Mouse (Mus musculus) G1E (cell line): ENCODE results near the gene Serpina1f. TPM values are rescaled to one million over a fixed set of nuclear protein-coding genes. Genes with fewer than 3 reads are reported as not detected.
"Not testable (repeated sequence)": the region's sequence is repeated elsewhere in the genome, so short reads cannot be mapped to it uniquely, and the experiment has no call there.

Experiments
- ATAC-seq: 2 replicates; pipeline ENCODE4 v1.8.0; 2016; ENCODE audit warnings: mild to moderate bottlenecking; ENCODE audit not compliant: insufficient number of reproducible peaks, poor library complexity, low FRiP score, severe bottlenecking; ENCODE audit errors: extremely low read depth
- DNase-seq: peaks from one replicate; pipeline ENCODE4 v3.0.0; 2012; ENCODE audit warnings: low spot score
- H3K27me3 ChIP-seq: 2 replicates; pipeline ENCODE4 v1.6.1; 2012; ENCODE audit warnings: mild to moderate bottlenecking, low read length, inconsistent platforms; ENCODE audit not compliant: insufficient read depth
- H3K36me3 ChIP-seq: replicated peaks from 2 replicates; pipeline ENCODE3; 2012; ENCODE audit warnings: mild to moderate bottlenecking, inconsistent platforms
- H3K4me1 ChIP-seq: 2 replicates; pipeline ENCODE4 v1.6.1; 2012; ENCODE audit warnings: low read depth, low read length, inconsistent platforms, mixed read lengths; ENCODE audit not compliant: insufficient read depth
- H3K4me3 ChIP-seq: 2 replicates; pipeline ENCODE4 v1.5.1; 2012; ENCODE audit warnings: low read depth, mild to moderate bottlenecking, inconsistent platforms, low read length, moderate library complexity, mixed read lengths
- H3K9me3 ChIP-seq: replicated peaks from 2 replicates; pipeline ENCODE4 v1.6.1; 2012; ENCODE audit warnings: inconsistent platforms
- CTCF ChIP-seq: IDR thresholded peaks from 2 replicates; pipeline ENCODE4 v1.5.1; 2012; ENCODE audit warnings: low read depth, low read length, inconsistent platforms, mixed read lengths
- GATA1 ChIP-seq: IDR thresholded peaks from 2 replicates; pipeline ENCODE4 v1.6.1; 2012; ENCODE audit warnings: borderline replicate concordance, low read length, inconsistent platforms, mixed read lengths
- GATA2 ChIP-seq: IDR thresholded peaks from 2 replicates; pipeline ENCODE4 v1.6.1; 2012; ENCODE audit warnings: low read depth, low read length, inconsistent platforms, borderline replicate concordance
- POLR2AphosphoS5 ChIP-seq: IDR thresholded peaks from 2 replicates; pipeline ENCODE4 v1.6.1; 2012; ENCODE audit warnings: low read depth, low read length, inconsistent platforms; ENCODE audit not compliant: insufficient replicate concordance
- TAL1 ChIP-seq: conservative IDR thresholded peaks from 2 replicates; pipeline ENCODE4 v1.6.1; 2012; ENCODE audit warnings: low read depth, low read length, inconsistent platforms, mixed read lengths
- polyA plus RNA-seq: library from polyadenylated mRNA; stranded (reverse); fragments of >175 nt; gene quantifications from 2 replicates; pipeline ENCODE4 v1.2.3, GENCODE M21; 2012
- total RNA-seq, 2 experiments: library from RNA; stranded (forward) in 1 of 2; stranded (reverse) in 1 of 2; fragments of 200-1000 nt in 1 of 2; fragments of >200 nt in 1 of 2; fragmentation: Nextera tagmentation in 1 of 2; gene quantifications; 2 replicates each; pipeline ENCODE4 v1.2.3; 2014 to 2017

The Serpina1f gene
- not detected in 2 replicates for total RNA-seq (2014; fragmentation: Nextera tagmentation)
- total RNA-seq (2017), result 0.06 and 0.27 TPM in 2 replicates
- not detected in 2 replicates for polyA plus RNA-seq

DNA sequence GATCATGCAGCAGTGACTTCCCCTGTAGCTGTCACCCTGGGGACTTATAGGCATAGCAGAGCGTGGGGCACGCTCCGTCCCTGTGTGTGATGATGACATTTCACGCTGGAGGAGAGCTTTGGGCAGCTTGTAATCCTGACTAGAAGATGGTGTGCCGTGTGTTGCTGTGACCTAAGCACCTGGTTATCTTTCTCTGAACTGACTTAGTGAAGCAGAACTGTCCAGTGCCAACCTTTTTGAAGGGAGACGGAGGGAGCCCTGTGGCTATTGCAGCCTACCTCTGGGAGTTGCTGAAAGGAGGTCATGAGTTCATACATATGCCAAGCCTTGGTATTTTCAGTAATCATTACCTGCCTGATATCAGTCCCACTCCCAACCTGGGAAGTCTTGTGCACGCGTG lies at the start of gene Serpina1f:
Gene Serpina1f, minus strand, starts transcription at position 101 of the 400 bp plus-strand sequence.
- DNase-seq (no peak), ATAC-seq (no peak)
- no peaks in the 10 kb centered on the region for H3K36me3 ChIP-seq
- H3K4me3 ChIP-seq, result no peak within 1 kb of the TSS
- peaks cover 79% of the 10 kb centered on the region for H3K9me3 ChIP-seq
- H3K4me1 ChIP-seq, result no peaks in the 10 kb centered on the region
- TF ChIP-seq TAL1, result no peak
- no peak for TF ChIP-seq POLR2AphosphoS5
- no peak for TF ChIP-seq GATA2
- no peak for TF ChIP-seq CTCF
- no peak for TF ChIP-seq GATA1
- no peaks in the 10 kb centered on the region for H3K27me3 ChIP-seq

GRCm38 (mm10) chr12:103737791-103738580 lies 42.7 kb upstream of the Serpina1f start:
- H3K4me3 ChIP-seq, H3K4me1 ChIP-seq, DNase-seq, H3K27me3 ChIP-seq, ATAC-seq, H3K36me3 ChIP-seq: not testable (repeated sequence)
- H3K9me3 ChIP-seq, result peaks cover 12% of the 10 kb centered on the region

GRCm38 (mm10) chr12:103735566-103735965 lies 40.2 kb upstream of the Serpina1f start:
- H3K36me3 ChIP-seq, H3K27me3 ChIP-seq, ATAC-seq, H3K4me3 ChIP-seq, DNase-seq, H3K4me1 ChIP-seq: not testable (repeated sequence)
- H3K9me3 ChIP-seq, result peaks cover 12% of the 10 kb centered on the region

- ATAC-seq, H3K4me1 ChIP-seq, H3K27me3 ChIP-seq, DNase-seq, H3K4me3 ChIP-seq, H3K36me3 ChIP-seq: not testable (repeated sequence)
- peaks cover 16% of the 10 kb centered on the region for H3K9me3 ChIP-seq
Observed at GRCm38 (mm10) chr12:103735101-103735500, 39.8 kb upstream of the Serpina1f start.

- no peaks in the 10 kb centered on the region for H3K27me3 ChIP-seq
- no peaks in the 10 kb centered on the region for H3K36me3 ChIP-seq
- no peak for DNase-seq
- peaks cover 58% of the 10 kb centered on the region for H3K9me3 ChIP-seq
- no peak for ATAC-seq
- H3K4me3 ChIP-seq, result no peak overlapping the region
- H3K4me1 ChIP-seq, result no peaks in the 10 kb centered on the region
- TF ChIP-seq TAL1 (no peak), CTCF (no peak), GATA2 (no peak), POLR2AphosphoS5 (no peak), GATA1 (no peak)
Observed at GRCm38 (mm10) chr12:103711537-103711936, 16.2 kb upstream of the Serpina1f start.

- no peaks in the 10 kb centered on the region for H3K27me3 ChIP-seq
- no peak for TF ChIP-seq GATA2
- no peak for TF ChIP-seq TAL1
- no peak for TF ChIP-seq CTCF
- no peak for TF ChIP-seq GATA1
- H3K36me3 ChIP-seq, result no peaks in the 10 kb centered on the region
- no peak overlapping the region for H3K4me3 ChIP-seq
- DNase-seq (no peak), ATAC-seq (no peak)
- H3K9me3 ChIP-seq, result peaks cover 56% of the 10 kb centered on the region
- no peaks in the 10 kb centered on the region for H3K4me1 ChIP-seq
Observed at GRCm38 (mm10) chr12:103710405-103710804, 15.1 kb upstream of the Serpina1f start.

GRCm38 (mm10) chr12:103706113-103706512 lies 10.8 kb upstream of the Serpina1f start:
- no peak overlapping the region for H3K4me3 ChIP-seq
- H3K36me3 ChIP-seq, result no peaks in the 10 kb centered on the region
- peaks cover 85% of the 10 kb centered on the region for H3K9me3 ChIP-seq
- ATAC-seq (no peak), DNase-seq (no peak)
- no peaks in the 10 kb centered on the region for H3K4me1 ChIP-seq
- H3K27me3 ChIP-seq, result no peaks in the 10 kb centered on the region
- TF ChIP-seq GATA2 (no peak), TAL1 (no peak), GATA1 (no peak), POLR2AphosphoS5 (no peak), CTCF (no peak)
